Mouse (Mus musculus) embryonic fibroblast, embryonic 13.5 days (primary cell): ENCODE measurements around the gene Ackr1. TPM values are rescaled to one million over a fixed set of nuclear protein-coding genes. Genes with fewer than 3 reads are reported as not detected.
"Not testable (repeated sequence)": the region's sequence is repeated elsewhere in the genome, so short reads cannot be mapped to it uniquely, and the experiment has no call there.

Experiments
- H3K27ac ChIP-seq: 2 replicates; pipeline ENCODE4 v1.5.1; 2012; ENCODE audit warnings: low read length, control low read depth, inconsistent platforms; ENCODE audit not compliant: insufficient read depth
- H3K4me1 ChIP-seq: 2 replicates; pipeline ENCODE4 v1.6.1; 2011; ENCODE audit warnings: low read length; ENCODE audit not compliant: control insufficient read depth, insufficient read depth
- H3K4me3 ChIP-seq: 2 replicates; pipeline ENCODE4 v1.5.1; 2011; ENCODE audit warnings: mild to moderate bottlenecking, control low read depth, low read length; ENCODE audit not compliant: insufficient read depth
- CTCF ChIP-seq: IDR thresholded peaks from 2 replicates; pipeline ENCODE4 v1.5.1; 2011; ENCODE audit warnings: mild to moderate bottlenecking, control low read depth, low read length, moderate library complexity, borderline replicate concordance; ENCODE audit not compliant: insufficient read depth
- POLR2A ChIP-seq: IDR thresholded peaks from 2 replicates; pipeline ENCODE4 v1.6.1; 2011; ENCODE audit warnings: low read depth, mild to moderate bottlenecking, control low read depth, low read length, moderate library complexity
- polyA plus RNA-seq: library from polyadenylated mRNA; stranded (reverse); fragments of >200 nt; gene quantifications from 2 replicates; pipeline ENCODE4 v1.2.4, GENCODE M21; 2011; ENCODE audit warnings: low read depth; ENCODE audit not compliant: missing spikeins, insufficient read length

The Ackr1 gene
- polyA plus RNA-seq, 1 experiment: not detected

DNA sequence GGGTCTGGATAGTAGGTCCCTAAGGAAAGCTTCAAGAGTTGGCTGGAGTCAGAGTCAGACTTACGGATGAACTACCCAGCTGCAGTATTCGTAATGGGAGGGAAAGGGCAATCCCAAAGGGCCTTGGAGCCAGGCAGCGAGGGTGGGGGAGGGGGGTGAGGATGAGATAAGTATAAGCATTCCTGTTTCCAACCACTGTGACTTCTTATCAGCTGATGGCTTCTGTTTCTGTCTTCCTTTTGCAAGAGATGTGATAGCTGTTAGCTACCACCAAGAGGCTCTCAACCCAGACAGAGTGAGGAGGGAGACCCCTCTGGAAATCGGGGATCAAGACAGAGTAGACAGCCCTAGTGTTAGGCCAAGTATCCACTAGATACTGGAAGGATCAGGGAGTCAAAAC is 4.4 kb downstream of the Ackr1 start:
- no peak overlapping the region for H3K4me3 ChIP-seq
- no peak for TF ChIP-seq POLR2A
- TF ChIP-seq CTCF: no peak

DNA sequence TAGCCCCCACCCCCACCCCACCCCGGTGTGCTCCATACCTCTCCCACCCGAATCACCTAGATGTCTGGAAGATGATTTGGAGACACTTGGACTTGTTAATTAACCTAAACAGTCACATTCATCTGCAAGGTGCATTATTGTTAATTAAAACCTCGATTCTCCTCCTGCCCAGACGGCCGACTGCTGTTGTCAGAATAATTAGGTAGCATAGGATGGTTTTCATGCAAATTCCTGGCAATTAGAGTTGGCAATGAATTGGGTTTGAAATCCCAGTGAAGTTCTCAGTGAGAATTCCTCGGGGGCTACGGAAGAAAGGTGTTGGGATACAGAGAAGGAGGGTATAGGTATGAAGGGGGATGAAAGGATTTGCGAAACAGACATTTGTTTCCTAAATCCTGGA is 5.1 kb downstream of the Ackr1 start:
- H3K4me3 ChIP-seq: no peak overlapping the region
- no peak overlapping the region for H3K27ac ChIP-seq
- no peaks in the 10 kb centered on the region for H3K4me1 ChIP-seq
- no peak for TF ChIP-seq POLR2A
- TF ChIP-seq CTCF: no peak

More for the DNA sequence above, 4.4 kb downstream of the Ackr1 start:
- H3K4me1 ChIP-seq: no peaks in the 10 kb centered on the region
- no peak overlapping the region for H3K27ac ChIP-seq

DNA sequence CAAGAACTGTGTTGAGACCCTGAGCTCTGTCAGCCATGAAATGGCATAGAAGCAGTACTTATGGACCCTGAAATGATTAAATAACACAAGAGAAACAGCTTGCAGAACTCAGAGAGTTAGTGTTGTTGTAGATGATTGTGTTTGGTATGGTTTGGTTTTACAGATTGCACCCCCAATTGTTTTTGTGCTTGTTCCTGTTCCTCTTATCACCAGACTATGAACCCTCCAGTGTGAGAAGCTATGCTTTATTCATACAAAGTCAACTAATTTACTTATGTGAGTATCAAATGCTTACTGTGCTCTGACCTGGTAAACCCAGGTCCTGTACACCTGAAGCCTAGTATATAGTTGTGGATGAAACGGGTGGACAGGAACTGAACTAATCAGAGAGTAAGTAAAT is 7.0 kb downstream of the Ackr1 start:
- TF ChIP-seq CTCF: no peak
- TF ChIP-seq POLR2A: no peak
- Histone ChIP-seq H3K4me3 (no peak overlapping the region), H3K27ac (no peak overlapping the region), H3K4me1 (no peaks in the 10 kb centered on the region)

DNA sequence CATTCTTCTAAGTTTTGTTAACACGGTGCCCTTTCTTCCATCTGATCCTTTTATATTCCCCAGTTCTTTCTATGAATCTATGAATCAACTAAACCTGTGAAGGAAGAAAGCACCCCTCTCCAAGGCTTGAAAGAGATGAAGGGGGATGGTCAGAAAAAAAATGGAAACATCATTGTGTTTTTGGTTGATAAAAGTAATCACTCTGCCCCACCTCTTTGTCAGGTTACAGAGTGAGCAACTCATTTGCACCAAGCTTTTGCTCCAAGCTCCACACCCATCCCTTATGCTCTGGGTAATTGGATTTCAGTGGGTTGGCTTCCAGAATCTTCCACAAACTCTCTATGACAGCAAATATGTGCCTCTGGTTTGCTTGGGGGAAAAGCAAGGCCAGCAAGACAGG is 8.2 kb downstream of the Ackr1 start:
- Histone ChIP-seq H3K4me3 (no peak overlapping the region), H3K4me1 (no peaks in the 10 kb centered on the region), H3K27ac (no peak overlapping the region)
- TF ChIP-seq CTCF (no peak), POLR2A (no peak)

DNA sequence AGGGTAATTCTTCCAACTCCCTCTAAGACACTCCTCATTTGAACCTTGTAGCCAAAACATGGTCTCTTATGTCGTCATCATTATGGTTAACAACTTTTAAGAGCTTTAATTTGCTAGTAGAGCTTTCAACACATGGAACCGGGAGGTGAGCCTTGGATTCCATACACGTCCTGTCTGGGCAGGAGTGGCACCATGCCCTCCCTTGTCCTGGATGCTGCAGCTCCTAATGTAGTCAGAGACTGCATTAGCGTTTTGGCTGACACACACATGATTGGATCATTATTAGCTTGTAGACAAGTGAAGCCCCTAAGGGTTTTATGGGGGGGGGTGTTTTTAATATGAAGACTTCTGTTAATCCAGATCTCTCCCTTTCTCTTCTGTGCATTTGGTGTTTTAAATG is 8.6 kb downstream of the Ackr1 start:
- Histone ChIP-seq H3K4me3 (no peak overlapping the region), H3K27ac (no peak overlapping the region), H3K4me1 (no peaks in the 10 kb centered on the region)
- TF ChIP-seq POLR2A: no peak
- no peak for TF ChIP-seq CTCF

DNA sequence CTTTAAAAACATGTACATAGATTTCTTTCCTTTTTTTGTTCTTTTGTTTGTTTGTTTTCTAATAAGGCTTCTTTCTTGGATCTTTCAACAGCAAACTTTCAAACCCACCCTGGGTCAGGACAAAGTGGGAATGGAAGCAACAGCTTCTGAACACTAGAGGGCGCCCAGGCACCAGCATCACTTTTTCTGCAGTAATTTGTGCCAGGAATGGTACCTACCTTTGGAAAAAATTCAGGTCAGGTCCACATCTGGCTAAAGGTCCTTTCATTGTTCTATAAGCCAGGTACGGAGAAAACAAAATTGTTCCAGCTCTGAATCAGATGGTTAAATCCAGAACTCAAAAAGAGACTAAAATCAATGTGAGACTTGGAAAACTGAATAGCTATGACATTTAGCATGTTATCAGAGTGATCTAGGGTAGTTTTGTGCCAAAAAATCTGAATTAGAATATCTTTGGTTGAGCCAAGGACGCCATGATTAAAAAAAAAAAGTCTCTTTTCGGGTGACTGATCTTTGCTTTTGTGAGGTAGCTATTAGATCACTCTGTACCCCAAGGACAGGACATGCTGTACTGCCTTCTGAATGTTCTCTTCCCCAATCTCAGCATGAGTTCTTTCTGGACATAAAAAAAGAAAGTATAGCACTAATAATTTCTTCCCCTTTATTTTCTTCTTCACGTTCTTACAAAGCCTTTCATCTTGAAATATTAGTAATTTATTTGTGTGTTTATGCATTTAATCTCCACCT is 9.5 kb downstream of the Ackr1 start:
- Histone ChIP-seq H3K4me3 (no peak overlapping the region), H3K4me1 (no peaks in the 10 kb centered on the region), H3K27ac (no peak overlapping the region)
- TF ChIP-seq POLR2A (no peak), CTCF (peak; percentile 35; the same call in 1 of the 2 replicates)

DNA sequence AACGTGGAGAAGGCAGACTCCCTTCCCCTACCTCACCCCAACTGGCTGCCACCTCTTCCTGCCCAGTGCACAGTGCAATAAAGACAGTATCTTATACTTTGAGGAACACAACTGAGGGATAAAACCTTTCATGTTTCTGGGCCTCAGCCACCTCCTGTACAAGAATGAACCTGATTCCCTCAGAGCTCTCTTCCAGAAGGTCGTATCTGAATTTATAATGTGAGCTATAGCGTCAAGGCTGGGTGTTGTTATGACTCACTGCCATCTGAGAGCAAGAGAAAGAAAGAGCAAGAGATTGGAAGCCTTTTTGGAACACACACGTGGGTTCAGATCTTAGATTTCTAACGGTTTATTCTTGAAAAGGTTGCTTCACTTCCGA is 11.3 kb downstream of the Ackr1 start:
- Histone ChIP-seq H3K27ac (no peak overlapping the region), H3K4me1 (no peaks in the 10 kb centered on the region), H3K4me3 (no peak overlapping the region)
- TF ChIP-seq POLR2A (no peak), CTCF (no peak)

DNA sequence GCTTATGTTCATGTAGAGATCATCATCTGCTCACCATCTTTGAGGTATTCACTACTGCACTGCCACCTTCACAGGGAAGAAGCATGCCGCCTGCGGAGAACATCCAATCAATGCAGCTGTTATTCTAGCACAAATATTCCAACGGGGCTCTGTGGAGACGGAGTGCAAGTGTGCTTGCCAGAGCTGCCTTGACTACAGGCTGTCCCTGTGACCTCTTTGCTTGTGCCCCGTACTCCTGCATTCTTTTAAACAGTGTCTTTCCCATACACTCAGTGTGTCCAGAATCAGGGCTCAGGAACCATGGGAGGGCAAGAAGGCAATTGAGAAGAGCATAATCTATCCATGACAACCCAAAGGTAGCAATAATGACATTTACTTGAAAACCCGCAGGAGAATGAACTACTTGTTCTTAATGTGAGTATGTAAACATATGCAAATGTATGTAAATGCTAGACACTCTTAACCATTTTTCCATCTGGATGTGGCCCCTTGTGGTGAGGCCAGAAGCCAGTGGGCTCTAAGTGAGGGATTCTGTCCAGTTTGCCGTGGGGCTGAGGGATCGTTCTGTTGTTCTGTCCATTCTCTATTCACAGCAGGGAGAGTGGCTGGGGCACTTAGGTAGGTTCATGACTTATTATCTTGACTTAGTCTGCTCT is 11.8 kb downstream of the Ackr1 start:
- TF ChIP-seq POLR2A (no peak), CTCF (no peak)
- H3K27ac ChIP-seq: no peak overlapping the region
- H3K4me3 ChIP-seq: no peak overlapping the region
- no peaks in the 10 kb centered on the region for H3K4me1 ChIP-seq

DNA sequence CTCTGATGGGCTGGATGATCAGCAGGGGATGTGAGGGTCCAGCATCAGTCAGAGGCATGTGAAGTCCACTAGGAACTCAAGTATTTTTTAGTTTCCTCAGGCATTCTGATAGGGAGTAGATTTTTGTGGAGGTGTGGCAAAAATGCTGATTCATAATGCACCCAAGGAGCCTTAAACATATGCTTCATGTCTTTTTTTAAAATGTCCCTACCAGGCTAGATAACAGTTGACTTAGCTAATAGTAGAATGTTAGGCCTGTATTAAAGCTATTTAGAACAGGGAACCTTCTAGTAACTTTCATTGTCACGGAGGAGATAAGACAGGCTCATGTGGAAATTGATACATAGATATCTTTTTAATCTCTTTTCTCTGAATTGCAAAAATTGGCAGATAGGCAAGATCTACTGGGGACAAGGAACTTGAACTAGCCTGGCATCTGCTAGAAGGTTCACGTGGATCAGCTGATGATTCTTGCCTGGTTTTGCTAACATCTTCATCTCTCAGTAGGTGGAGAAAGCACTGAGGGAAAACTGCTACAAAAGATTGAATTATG is 15.5 kb downstream of the Ackr1 start:
- Histone ChIP-seq H3K4me1 (no peaks in the 10 kb centered on the region), H3K27ac (no peak overlapping the region)

DNA sequence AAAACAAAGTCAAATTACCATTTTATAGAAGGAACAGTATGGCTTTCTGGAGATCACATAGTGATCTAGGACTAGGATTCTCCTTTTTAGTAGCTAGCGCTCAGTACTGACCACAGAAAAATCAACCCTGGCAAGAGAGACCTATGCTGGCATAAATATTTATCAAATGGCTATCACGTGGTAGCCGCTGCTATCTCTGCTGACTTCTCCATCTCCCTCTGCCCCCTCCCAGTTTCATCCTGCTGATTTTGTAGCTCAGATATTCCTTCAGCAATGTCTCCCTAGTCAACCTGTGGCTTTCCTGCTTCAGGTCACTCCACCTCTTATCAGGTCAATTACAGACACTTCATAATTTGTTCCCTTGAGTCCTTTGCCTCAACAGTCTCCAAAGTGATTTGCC is 17.8 kb downstream of the Ackr1 start:
- TF ChIP-seq POLR2A: no peak
- no peak for TF ChIP-seq CTCF
- H3K27ac ChIP-seq: no peak overlapping the region
- no peaks in the 10 kb centered on the region for H3K4me1 ChIP-seq
- H3K4me3 ChIP-seq: no peak overlapping the region

More for the DNA sequence above, 15.5 kb downstream of the Ackr1 start:
- TF ChIP-seq CTCF: no peak
- TF ChIP-seq POLR2A: no peak
- no peak overlapping the region for H3K4me3 ChIP-seq

DNA sequence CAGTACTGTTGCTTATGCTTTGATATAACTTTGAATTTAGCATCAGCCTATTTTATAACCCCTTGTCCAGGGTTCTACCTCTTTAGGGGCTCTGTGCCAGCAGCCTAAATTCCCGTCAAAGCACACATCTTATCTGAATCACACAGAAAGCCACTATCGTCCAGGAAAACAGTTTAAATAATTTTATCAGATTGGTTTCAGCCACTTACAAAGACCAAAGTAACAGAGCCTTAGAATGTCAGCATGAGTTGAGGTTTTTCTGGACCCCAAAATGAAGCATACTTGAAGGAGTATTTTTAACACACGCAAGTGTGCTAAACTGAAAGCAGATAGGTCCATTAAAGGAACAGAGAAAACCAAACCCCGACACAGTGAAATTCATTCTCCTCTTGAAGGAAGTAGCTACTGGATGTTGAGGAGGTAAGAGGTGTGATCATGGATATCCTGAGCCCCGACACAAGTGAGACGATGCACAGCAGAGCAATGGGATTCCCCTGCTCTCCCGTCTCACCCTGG is 20.0 kb downstream of the Ackr1 start:
- not testable (repeated sequence) for H3K27ac ChIP-seq, H3K4me3 ChIP-seq, H3K4me1 ChIP-seq

DNA sequence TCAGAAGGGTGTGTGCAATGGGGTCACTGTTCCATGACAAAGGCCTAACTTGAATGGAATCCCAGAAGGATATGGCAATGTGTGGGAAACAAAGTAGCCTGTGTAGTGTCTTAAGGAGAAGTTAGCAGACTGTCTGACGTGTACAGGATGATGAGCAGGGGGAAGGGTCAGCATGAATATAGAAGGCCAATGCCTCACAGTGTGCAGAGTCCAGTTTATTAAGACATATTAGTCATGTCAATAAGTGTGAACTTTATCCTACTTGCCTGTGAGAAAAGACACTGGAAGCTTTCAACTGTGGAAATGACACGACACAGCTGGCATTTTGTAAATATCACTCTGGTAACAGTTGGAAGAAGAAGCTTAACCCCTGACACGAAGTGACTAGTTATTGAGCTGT is 30.8 kb downstream of the Ackr1 start:
- H3K4me1 ChIP-seq, H3K4me3 ChIP-seq, H3K27ac ChIP-seq: not testable (repeated sequence)
